Mouse (Mus musculus) MEL (cell line): ENCODE results near the gene Ddx41. TPM values are rescaled to one million over a fixed set of nuclear protein-coding genes. Genes with fewer than 3 reads are reported as not detected.

Experiments used
- DNase-seq: peaks from one replicate; pipeline ENCODE4 v3.0.0; 2011; ENCODE audit warnings: low read depth, low spot score
- H3K27ac ChIP-seq: 2 replicates; pipeline ENCODE4 v1.5.1; 2012; ENCODE audit warnings: low read depth, mild to moderate bottlenecking, control low read depth, low read length, moderate library complexity; ENCODE audit not compliant: control insufficient read depth
- H3K27me3 ChIP-seq, 2 experiments: fragments of 150-350 bp in 1 of 2; sonication (generic) in 1 of 2; 2 replicates each; pipeline ENCODE4 v1.6.1; 2012; ENCODE audit warnings: low read length in 2 of 2, mild to moderate bottlenecking in 2 of 2, improper control_type of control experiment in 1 of 2, moderate library complexity in 1 of 2; ENCODE audit not compliant: insufficient read depth in 2 of 2, control insufficient read depth in 1 of 2
- H3K36me3 ChIP-seq, 2 experiments: 2 replicates each; pipeline ENCODE4 v1.6.1; 2012 to 2014; ENCODE audit warnings: low read length in 2 of 2, improper control_type of control experiment in 1 of 2, inconsistent platforms in 1 of 2, mild to moderate bottlenecking in 1 of 2; ENCODE audit not compliant: insufficient read depth in 2 of 2, control insufficient read depth in 1 of 2
- H3K4me1 ChIP-seq, 2 experiments: fragments of 150-350 bp in 1 of 2; sonication (generic) in 1 of 2; 2 replicates each; pipeline ENCODE4 v1.6.1; 2012; ENCODE audit warnings: low read length in 2 of 2, improper control_type of control experiment in 1 of 2, mild to moderate bottlenecking in 1 of 2; ENCODE audit not compliant: insufficient read depth in 2 of 2, control insufficient read depth in 1 of 2
- H3K4me3 ChIP-seq, 2 experiments: fragments of 150-350 bp in 1 of 2; sonication (generic) in 1 of 2; 2 replicates each; pipeline ENCODE4 v1.5.1; 2012; ENCODE audit warnings: low read depth in 2 of 2, low read length in 2 of 2, mild to moderate bottlenecking in 2 of 2, moderate library complexity in 2 of 2, control low read depth in 1 of 2, improper control_type of control experiment in 1 of 2; ENCODE audit not compliant: control insufficient read depth in 1 of 2, insufficient read depth in 1 of 2
- H3K79me2 ChIP-seq: 2 replicates; pipeline ENCODE4 v1.6.1; 2012; ENCODE audit warnings: mild to moderate bottlenecking, low read length, moderate library complexity; ENCODE audit not compliant: control insufficient read depth, poor library complexity, insufficient read depth
- H3K9ac ChIP-seq: 2 replicates; pipeline ENCODE4 v1.6.1; 2012; ENCODE audit warnings: low read depth, mild to moderate bottlenecking, control low read depth, low read length, moderate library complexity; ENCODE audit not compliant: control insufficient read depth, poor library complexity, severe bottlenecking
- H3K9me3 ChIP-seq: fragments of 150-350 bp; sonication (generic); replicated peaks from 2 replicates; pipeline ENCODE4 v1.6.1; 2012; ENCODE audit warnings: mild to moderate bottlenecking, low read length, improper control_type of control experiment, moderate library complexity; ENCODE audit not compliant: insufficient read depth
- CHD2 ChIP-seq: IDR thresholded peaks from 2 replicates; pipeline ENCODE4 v1.6.1; 2011; ENCODE audit warnings: low read length, improper control_type of control experiment
- ELF1 ChIP-seq: IDR thresholded peaks from 2 replicates; pipeline ENCODE4 v1.6.1; 2014; ENCODE audit warnings: low read depth, mild to moderate bottlenecking, inconsistent platforms, low read length, improper control_type of control experiment, moderate library complexity
- GATA1 ChIP-seq: IDR thresholded peaks from 2 replicates; pipeline ENCODE4 v1.6.1; 2011; ENCODE audit warnings: low read depth, low read length, improper control_type of control experiment
- HCFC1 ChIP-seq: IDR thresholded peaks from 2 replicates; pipeline ENCODE4 v1.6.1; 2012; ENCODE audit warnings: low read depth, mild to moderate bottlenecking, inconsistent platforms, low read length, improper control_type of control experiment, moderate library complexity
- JUND ChIP-seq: IDR thresholded peaks from 2 replicates; pipeline ENCODE4 v1.6.1; 2011; ENCODE audit warnings: low read depth, mild to moderate bottlenecking, improper control_type of control experiment, low read length
- KAT2A ChIP-seq: conservative IDR thresholded peaks from 2 replicates; pipeline ENCODE4 v1.6.1; 2012; ENCODE audit warnings: low read depth, low read length, improper control_type of control experiment, inconsistent platforms
- MAZ ChIP-seq: IDR thresholded peaks from 2 replicates; pipeline ENCODE4 v1.6.1; 2012; ENCODE audit warnings: low read depth, mild to moderate bottlenecking, inconsistent platforms, low read length, improper control_type of control experiment
- NELFE ChIP-seq: IDR thresholded peaks from 2 replicates; pipeline ENCODE4 v1.6.1; 2011; ENCODE audit warnings: low read depth, low read length, improper control_type of control experiment
- NRF1 ChIP-seq: IDR thresholded peaks from 2 replicates; pipeline ENCODE4 v1.6.1; 2014; ENCODE audit warnings: low read depth, mild to moderate bottlenecking, inconsistent platforms, low read length, improper control_type of control experiment, moderate library complexity; ENCODE audit not compliant: poor library complexity, insufficient read depth, severe bottlenecking
- POLR2A ChIP-seq, 2 experiments: IDR thresholded peaks; 2 replicates each; pipeline ENCODE4 v1.6.1; 2011 to 2012; ENCODE audit warnings: low read length in 2 of 2, mild to moderate bottlenecking in 2 of 2, control low read depth in 1 of 2, improper control_type of control experiment in 1 of 2, low read depth in 1 of 2, moderate library complexity in 1 of 2; ENCODE audit not compliant: control insufficient read depth in 1 of 2, insufficient read depth in 1 of 2, poor library complexity in 1 of 2
- SIN3A ChIP-seq: IDR thresholded peaks from 2 replicates; pipeline ENCODE4 v1.6.1; 2012; ENCODE audit warnings: low read length, improper control_type of control experiment, inconsistent platforms
- TBP ChIP-seq: IDR thresholded peaks from 2 replicates; pipeline ENCODE4 v1.8.0; 2011; ENCODE audit warnings: low read depth, low read length, improper control_type of control experiment
- UBTF ChIP-seq: IDR thresholded peaks from 2 replicates; pipeline ENCODE4 v1.6.1; 2012; ENCODE audit warnings: low read depth, mild to moderate bottlenecking, inconsistent platforms, low read length, improper control_type of control experiment, moderate library complexity, borderline replicate concordance; ENCODE audit not compliant: insufficient read depth
- USF1 ChIP-seq: IDR thresholded peaks from 2 replicates; pipeline ENCODE4 v1.6.1; 2014; ENCODE audit warnings: low read depth, mild to moderate bottlenecking, inconsistent platforms, low read length, improper control_type of control experiment, moderate library complexity
- USF2 ChIP-seq, 2 experiments: IDR thresholded peaks; 2 replicates each; pipeline ENCODE4 v1.6.1; 2011 to 2012; ENCODE audit warnings: improper control_type of control experiment in 2 of 2, low read length in 2 of 2, borderline replicate concordance in 1 of 2, inconsistent platforms in 1 of 2, low read depth in 1 of 2, mild to moderate bottlenecking in 1 of 2; ENCODE audit not compliant: insufficient read depth in 1 of 2
- ZKSCAN1 ChIP-seq: IDR thresholded peaks from 2 replicates; pipeline ENCODE4 v1.6.1; 2012; ENCODE audit warnings: low read depth, mild to moderate bottlenecking, inconsistent platforms, low read length, improper control_type of control experiment, moderate library complexity
- polyA plus RNA-seq, 2 experiments: library from polyadenylated mRNA; stranded (reverse) in 1 of 2; unstranded in 1 of 2; fragments of >175 nt in 1 of 2; fragments of >200 nt in 1 of 2; gene quantifications; 2 replicates each; pipeline versions ENCODE4 v1.2.1 to v1.2.4; 2012; ENCODE audit warnings: low replicate concordance in 2 of 2, low read depth in 1 of 2; ENCODE audit not compliant: insufficient read length in 2 of 2, insufficient read depth in 1 of 2, missing spikeins in 1 of 2
- total RNA-seq: library from RNA; depleted of rRNA; stranded (reverse); fragments of 300-350 nt; gene quantifications from 2 replicates; pipeline ENCODE4 v1.2.3, GENCODE M21; 2012

Gene Ddx41
- total and polyA plus RNA-seq, 3 experiments: 58.5 to 88.8 TPM; not detected in 1

GRCm38 (mm10) chr13:55571977-55572376 is 35.5 kb upstream of the Ddx41 start:
- no peak overlapping the region for H3K27ac ChIP-seq
- H3K36me3 ChIP-seq: peaks cover 3 to 13% of the 10 kb centered on the region in 2 experiments; a peak in 2 of 4 replicates
- peak; percentile 17 for DNase-seq
- peaks cover 16% of the 10 kb centered on the region for H3K79me2 ChIP-seq
- peak overlapping the region in 1 of 2 experiments; percentile 96; a peak in 1 of 4 replicates for H3K4me3 ChIP-seq
- TF ChIP-seq HCFC1 (no peak), JUND (no peak)
- TF ChIP-seq, all 39 proteins: peak for 0
- H3K27me3 ChIP-seq: no peaks in the 10 kb centered on the region
- H3K9me3 ChIP-seq: no peaks in the 10 kb centered on the region
- H3K4me1 ChIP-seq: peaks cover 0 to 17% of the 10 kb centered on the region in 2 experiments; a peak in 3 of 4 replicates
- H3K9ac ChIP-seq: no peak overlapping the region

- DNase-seq: peak; percentile 93
- Histone ChIP-seq H3K9ac (peak within 1 kb of the TSS; percentile 98), H3K9me3 (no peaks in the 10 kb centered on the region), H3K4me3 (peak within 1 kb of the TSS; percentile 97 to 99), H3K27ac (peak within 1 kb of the TSS; percentile 47), H3K4me1 (peaks cover 0 to 17% of the 10 kb centered on the region in 2 experiments; a peak in 3 of 4 replicates), H3K27me3 (no peaks in the 10 kb centered on the region), H3K79me2 (peaks cover 16% of the 10 kb centered on the region), H3K36me3 (peaks cover 3 to 13% of the 10 kb centered on the region in 2 experiments; a peak in 2 of 4 replicates)
- TF ChIP-seq MAZ: peak; percentile 78; the same call in 1 of the 2 replicates
- TF ChIP-seq HCFC1: peak; percentile 95
- TF ChIP-seq USF2 (IDR thresholded peaks at IDR 0.05; ENCODE audit: borderline replicate concordance in 1 of 2, insufficient read depth in 1 of 2, low read depth in 1 of 2, low read length in 2 of 2): no peak
- peak; percentile 37 for TF ChIP-seq CHD2
- peak; percentile 76 for TF ChIP-seq NRF1
- TF ChIP-seq GATA1: no peak
- TF ChIP-seq NELFE: peak; percentile 45
- TF ChIP-seq ELF1: 0 out of 2 replicates have a peak, but pooled peaks have one; percentile 23
- peak; percentile 57 for TF ChIP-seq SIN3A
- TF ChIP-seq POLR2A (IDR thresholded peaks at IDR 0.05; ENCODE audit: control insufficient read depth in 1 of 2, insufficient read depth in 1 of 2, low read depth in 1 of 2, low read length in 2 of 2, poor library complexity in 1 of 2): peak; percentile 53 to 72; a peak in 3 of 4 replicates
- no peak for TF ChIP-seq ZKSCAN1
- TF ChIP-seq TBP: 0 out of 2 replicates have a peak, but pooled peaks have one; percentile 36
- TF ChIP-seq USF1: peak; percentile 29; the same call in 1 of the 2 replicates
- peak; percentile 85 for TF ChIP-seq KAT2A
- no peak for TF ChIP-seq UBTF
Observed at GRCm38 (mm10) chr13:55571027-55571751, 34.7 kb upstream of the Ddx41 start, which contains the start of gene Fam193b. Gene Fam193b (minus strand): TSS chr13:55571120.
